17 mouse cellular contexts compared by ENCODE assay signal in the genomic region with DNA sequence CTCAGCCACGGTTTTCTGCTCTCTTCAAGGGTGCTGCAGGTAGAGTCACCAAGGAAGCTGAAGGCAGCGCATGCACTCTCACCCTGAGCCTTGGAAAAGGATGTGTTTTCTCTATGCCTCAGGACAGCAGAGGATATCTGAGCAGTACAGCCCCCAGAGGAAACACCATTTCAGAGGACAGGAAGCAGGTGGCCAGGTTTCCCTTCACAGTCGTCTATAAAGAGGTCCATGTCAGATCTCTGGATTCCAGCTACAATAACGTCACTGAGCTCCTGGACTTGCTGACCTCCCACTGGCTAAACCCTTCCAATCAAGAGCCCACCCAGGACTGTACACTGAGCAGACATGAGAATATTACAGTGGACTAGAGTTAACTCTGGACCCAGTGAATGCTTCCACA.
DNase-seq lines count a peak whose midpoint lies in the region; ATAC-seq and TF ChIP-seq lines count a peak whose summit lies in the region.
"Had no signal": no experiment of that assay in that cellular context is flagged by ENCODE, and none has a peak within 500 bp of the region (broad histone marks: within the 10 kb centered on the region; RNA-seq: fewer than 3 reads in every experiment).

No protein-coding gene starts in this region.

- no peak overlapping the region for H3K4me2 ChIP-seq in kidney, postnatal 0 days (ENCODE audit: low read length)
- no peak overlapping the region for H3K4me2 ChIP-seq in heart, postnatal 0 days (ENCODE audit: low read depth, low read length)
- H3K4me2 ChIP-seq: forebrain, embryonic 12.5 days; hindbrain, embryonic 13.5 days; liver, embryonic 13.5 days had no signal

- DNase-seq in heart, adult 2 months = no peak
- no peak for DNase-seq in heart, postnatal 14 days
- DNase-seq in kidney, postnatal 0 days (ENCODE audit: low spot score) = peak; percentile 60
- no peak for DNase-seq in kidney, adult 11 months
- DNase-seq in A20 (ENCODE audit: low read depth, low spot score) = peak; percentile 36
- DNase-seq in heart, postnatal 0 days (ENCODE audit: low spot score) = peak; percentile 27
- no peak for DNase-seq in frontal cortex, postnatal 36 days (ENCODE audit: low spot score in 2 of 2)
- DNase-seq in right cerebral cortex, postnatal 10 days (ENCODE audit: low spot score in 2 of 2) = no peak
- DNase-seq: adrenal gland, postnatal 36 days; cerebellum, postnatal 36 days; kidney, postnatal 4 days; left cerebral cortex, postnatal 4 days; liver, embryonic 13.5 days; retina, postnatal 1 day had no signal

- 0 out of 2 replicates have a peak, but pooled peaks have one; percentile 50 for TF ChIP-seq EP300 in heart, adult 2 months (IDR thresholded peaks at IDR 0.05; ENCODE audit: insufficient read depth, low read depth, low read length)
- 0 out of 2 replicates have a peak, but pooled peaks have one; percentile 64 for TF ChIP-seq EP300 in heart, postnatal 0 days (IDR thresholded peaks at IDR 0.05; ENCODE audit: low read depth)

- 0 out of 2 replicates have a peak, but pooled peaks have one; percentile 35 for ATAC-seq in kidney, postnatal 0 days (replicated peaks; ENCODE audit: low FRiP score, low read depth)
- ATAC-seq in heart, postnatal 0 days (ENCODE audit: insufficient read depth, low read depth) = peak; percentile 72

- no peaks in the 10 kb centered on the region for H3K9me3 ChIP-seq in kidney, postnatal 0 days (replicated peaks; ENCODE audit: low read length)
- H3K9me3 ChIP-seq in heart, postnatal 0 days (replicated peaks; ENCODE audit: control insufficient read depth, low read length) = no peaks in the 10 kb centered on the region
- H3K9me3 ChIP-seq: forebrain, embryonic 12.5 days; hindbrain, embryonic 13.5 days; liver, embryonic 13.5 days; megakaryocyte, embryonic 14.5 days had no signal

- H3K79me2 ChIP-seq in heart, adult 2 months (replicated peaks; ENCODE audit: control insufficient read depth, insufficient read depth, low read length) = no peaks in the 10 kb centered on the region; the same call in 1 of the 2 replicates

- WGBS in heart, adult 2 months = 37% methylated on average over 4 of the region's 4 CpGs
- WGBS in kidney, postnatal 0 days = 26% methylated on average over 4 of the region's 4 CpGs
- WGBS in heart, postnatal 0 days = 44% methylated on average over 4 of the region's 4 CpGs

- intact Hi-C loops in heart, adult 2 months (cut with DNase I) = no loop called here
- intact Hi-C loops in heart, postnatal 14 days (cut with DNase I) = no loop called here

- no peak for TF ChIP-seq CTCF in heart, adult 2 months (IDR thresholded peaks at IDR 0.05)
- no peak for TF ChIP-seq CTCF in kidney, postnatal 0 days (IDR thresholded peaks at IDR 0.05; ENCODE audit: low read depth)
- TF ChIP-seq CTCF in heart, postnatal 0 days (IDR thresholded peaks at IDR 0.05; ENCODE audit: low read depth) = no peak

- TF ChIP-seq POLR2A in heart, adult 2 months (IDR thresholded peaks at IDR 0.05; ENCODE audit: insufficient read depth, low read depth, low read length) = no peak

- peaks cover 14% of the 10 kb centered on the region for H3K4me1 ChIP-seq in heart, adult 2 months (ENCODE audit: control insufficient read depth, insufficient read depth, low read length)
- H3K4me1 ChIP-seq in kidney, postnatal 0 days (replicated peaks; ENCODE audit: insufficient read depth, low read length) = peaks cover 24% of the 10 kb centered on the region
- no peaks in the 10 kb centered on the region for H3K4me1 ChIP-seq in heart, postnatal 0 days (ENCODE audit: control insufficient read depth, insufficient read depth)

- H3K9ac ChIP-seq in heart, adult 2 months (ENCODE audit: low read depth, low read length) = no peak overlapping the region
- no peak overlapping the region for H3K9ac ChIP-seq in kidney, postnatal 0 days (ENCODE audit: low read depth, low read length)
- H3K9ac ChIP-seq in heart, postnatal 0 days (replicated peaks; ENCODE audit: low read depth, low read length) = no peak overlapping the region
- H3K9ac ChIP-seq: forebrain, embryonic 12.5 days; hindbrain, embryonic 13.5 days; liver, embryonic 13.5 days had no signal

- H3K4me3 ChIP-seq in heart, adult 2 months = no peak overlapping the region
- H3K4me3 ChIP-seq in kidney, postnatal 0 days (replicated peaks; ENCODE audit: low read depth, low read length) = no peak overlapping the region
- H3K4me3 ChIP-seq in heart, postnatal 0 days (ENCODE audit: low read depth, low read length) = no peak overlapping the region
- H3K4me3 ChIP-seq: forebrain, embryonic 12.5 days; hindbrain, embryonic 13.5 days; liver, embryonic 13.5 days; megakaryocyte, embryonic 14.5 days had no signal

- H3K36me3 ChIP-seq in heart, adult 2 months (ENCODE audit: control insufficient read depth, insufficient read depth, low read length) = no peaks in the 10 kb centered on the region; the same call in 1 of the 2 replicates
- H3K36me3 ChIP-seq in kidney, postnatal 0 days (ENCODE audit: insufficient read depth, low read length) = no peaks in the 10 kb centered on the region
- no peaks in the 10 kb centered on the region for H3K36me3 ChIP-seq in heart, postnatal 0 days (replicated peaks; ENCODE audit: control insufficient read depth, insufficient read depth, low read length)
- H3K36me3 ChIP-seq: forebrain, embryonic 12.5 days; hindbrain, embryonic 13.5 days; liver, embryonic 13.5 days had no signal

- peaks cover 2% of the 10 kb centered on the region; the same call in 1 of the 2 replicates for H3K27me3 ChIP-seq in heart, adult 2 months (ENCODE audit: control insufficient read depth, insufficient read depth, low read length)
- no peaks in the 10 kb centered on the region for H3K27me3 ChIP-seq in kidney, postnatal 0 days (ENCODE audit: insufficient read depth, low read length)
- H3K27me3 ChIP-seq in heart, postnatal 0 days (ENCODE audit: control insufficient read depth, insufficient read depth, low read length) = peaks cover 18% of the 10 kb centered on the region; the same call in 1 of the 2 replicates
- H3K27me3 ChIP-seq: forebrain, embryonic 12.5 days; hindbrain, embryonic 13.5 days had no signal

- peak overlapping the region; percentile 30 for H3K27ac ChIP-seq in heart, adult 2 months
- no peak overlapping the region for H3K27ac ChIP-seq in kidney, postnatal 0 days
- H3K27ac ChIP-seq in heart, postnatal 0 days (ENCODE audit: low read depth) = 0 out of 2 replicates have a peak overlapping the region, but pooled peaks have one; percentile 41
- H3K27ac ChIP-seq: forebrain, embryonic 12.5 days; hindbrain, embryonic 13.5 days; liver, embryonic 13.5 days had no signal

Comparison
In these comparisons a context has a peak if more than half of its experiments do, and no peak if none do; other contexts are left out.
1. DNase-seq: peak in kidney, postnatal 0 days (single experiment), A20 (single experiment) and heart, postnatal 0 days (single experiment); none in heart, adult 2 months (0 of 2), heart, postnatal 14 days (0 of 2), kidney, adult 11 months (single experiment), frontal cortex, postnatal 36 days (0 of 2) and right cerebral cortex, postnatal 10 days (0 of 2).